Mouse (Mus musculus) neutrophil, adult 5-6 weeks (primary cell): ENCODE results near the gene Olfr429. TPM values are rescaled to one million over a fixed set of nuclear protein-coding genes. Genes with fewer than 3 reads are reported as not detected.

Source experiments
- ATAC-seq: fragments of 151-379, 151-347 bp; 2 replicates; pipeline ENCODE4 v1.8.0; 2017; ENCODE audit warnings: mild to moderate bottlenecking, moderate TSS enrichment; ENCODE audit not compliant: insufficient number of reproducible peaks, poor library complexity, low FRiP score, severe bottlenecking; ENCODE audit errors: extremely low read depth
- total RNA-seq: library from RNA; stranded (forward); fragments of 200-1000 nt; gene quantifications from 2 replicates; pipeline ENCODE4 v1.2.3, GENCODE M21; 2017

The Olfr429 gene
- total RNA-seq, 1 experiment from 2014 or later: not detected

- no peak for ATAC-seq
Observed at GRCm38 (mm10) chr1:174131999-174132398, 47.9 kb downstream of the Olfr429 start.

Other genes starting within 250 kb of the Olfr429 start
- gene Ifi211, start 171.3 kb upstream of the Olfr429 start, total RNA-seq: 14.8 and 16.9 TPM in 2 replicates
- 805 and 849 TPM in 2 replicates for gene Mndal, start 141.8 kb upstream of the Olfr429 start, total RNA-seq
- 225 and 245 TPM in 2 replicates for gene Ifi203, start 141.7 kb upstream of the Olfr429 start, total RNA-seq
- gene Ifi202b, start 101.6 kb upstream of the Olfr429 start, total RNA-seq: 0.23 and 0.25 TPM in 2 replicates
- 4.7 and 7.6 TPM in 2 replicates for gene Ifi205, start 52.5 kb upstream of the Olfr429 start, total RNA-seq
- 0.35 and 0.37 TPM in 2 replicates for gene Olfr433, start 43.6 kb upstream of the Olfr429 start, total RNA-seq
- not detected in 2 replicates for gene Olfr432, start 35.1 kb upstream of the Olfr429 start, total RNA-seq
- not detected in 2 replicates for gene Olfr430, start 17.7 kb upstream of the Olfr429 start, total RNA-seq
- gene Olfr427, start 12.6 kb downstream of the Olfr429 start, total RNA-seq: 0.12 TPM in 1 of 2 replicates, not detected in the other
- gene Olfr231, start 36.8 kb downstream of the Olfr429 start, total RNA-seq: not detected in 2 replicates
- not detected in 2 replicates for gene Olfr424, start 47.2 kb downstream of the Olfr429 start, total RNA-seq
- gene Olfr420, start 71.3 kb downstream of the Olfr429 start, total RNA-seq: not detected in 2 replicates
- gene Spta1, start 88.4 kb downstream of the Olfr429 start, total RNA-seq: 5.7 and 5.9 TPM in 2 replicates
- gene Olfr419, start 167.7 kb downstream of the Olfr429 start, total RNA-seq: not detected in 2 replicates
- gene Mptx1, start 246.2 kb downstream of the Olfr429 start, total RNA-seq: not detected in 2 replicates